Mouse (Mus musculus): ENCODE results near the gene Rsc1a1.

Rsc1a1 gene

GRCm38 (mm10) chr4:141685499-141685898, at the start of gene Rsc1a1:
Rsc1a1 (minus strand) TSS chr4:141685599.
- no peak for DNase-seq (ENCODE audit: low spot score)

- DNase-seq (ENCODE audit: low spot score): no peak
Measured at GRCm38 (mm10) chr4:141735206-141735560, 49.8 kb upstream of the Rsc1a1 start.

GRCm38 (mm10) chr4:141734446-141735205, 49.2 kb upstream of the Rsc1a1 start:
- peak; percentile 90 for DNase-seq (ENCODE audit: low spot score)

- no peak for DNase-seq (ENCODE audit: low spot score)
Measured at GRCm38 (mm10) chr4:141731766-141732165, 46.4 kb upstream of the Rsc1a1 start.

- no peak for DNase-seq (ENCODE audit: low spot score)
Measured at GRCm38 (mm10) chr4:141730401-141730800, 45.0 kb upstream of the Rsc1a1 start.

GRCm38 (mm10) chr4:141729266-141729665, 43.9 kb upstream of the Rsc1a1 start:
- no peak for DNase-seq (ENCODE audit: low spot score)

GRCm38 (mm10) chr4:141725738-141726137, 40.3 kb upstream of the Rsc1a1 start:
- DNase-seq (ENCODE audit: low spot score): no peak

- DNase-seq (ENCODE audit: low spot score): no peak
Measured at GRCm38 (mm10) chr4:141725277-141725676, 39.9 kb upstream of the Rsc1a1 start.

GRCm38 (mm10) chr4:141724594-141724993, 39.2 kb upstream of the Rsc1a1 start:
- DNase-seq (ENCODE audit: low spot score): no peak

GRCm38 (mm10) chr4:141723673-141724068, 38.3 kb upstream of the Rsc1a1 start:
- DNase-seq (ENCODE audit: low spot score): no peak

GRCm38 (mm10) chr4:141722731-141723672, 37.6 kb upstream of the Rsc1a1 start, which contains the start of gene Ddi2:
Ddi2 (minus strand) TSS chr4:141723419.
- DNase-seq (ENCODE audit: low spot score): peak; percentile 83

- DNase-seq (ENCODE audit: low spot score): peak; percentile 11
Measured at GRCm38 (mm10) chr4:141721961-141722360, 36.6 kb upstream of the Rsc1a1 start.

- no peak for DNase-seq (ENCODE audit: low spot score)
Measured at GRCm38 (mm10) chr4:141720761-141721523, 35.5 kb upstream of the Rsc1a1 start.

- DNase-seq (ENCODE audit: low spot score): no peak
Measured at GRCm38 (mm10) chr4:141719304-141719703, 33.9 kb upstream of the Rsc1a1 start.

GRCm38 (mm10) chr4:141717633-141718032, 32.2 kb upstream of the Rsc1a1 start:
- DNase-seq (ENCODE audit: low spot score): no peak

- DNase-seq (ENCODE audit: low spot score): no peak
Measured at GRCm38 (mm10) chr4:141715027-141715426, 29.6 kb upstream of the Rsc1a1 start.

GRCm38 (mm10) chr4:141713598-141714142, 28.3 kb upstream of the Rsc1a1 start:
- DNase-seq (ENCODE audit: low spot score): no peak

GRCm38 (mm10) chr4:141711250-141711649, 25.9 kb upstream of the Rsc1a1 start:
- no peak for DNase-seq (ENCODE audit: low spot score)

- no peak for DNase-seq (ENCODE audit: low spot score)
Measured at GRCm38 (mm10) chr4:141708971-141709370, 23.6 kb upstream of the Rsc1a1 start.

- no peak for DNase-seq (ENCODE audit: low spot score)
Measured at GRCm38 (mm10) chr4:141708005-141708404, 22.6 kb upstream of the Rsc1a1 start.

GRCm38 (mm10) chr4:141705331-141705730, 19.9 kb upstream of the Rsc1a1 start:
- DNase-seq (ENCODE audit: low spot score): no peak

- DNase-seq (ENCODE audit: low spot score): no peak
Measured at GRCm38 (mm10) chr4:141704625-141705024, 19.2 kb upstream of the Rsc1a1 start.
